Mouse (Mus musculus): ENCODE data around the gene Tagap. TPM values are rescaled to one million over a fixed set of nuclear protein-coding genes. Genes with fewer than 3 reads are reported as not detected.

The Tagap gene
- polyA plus RNA-seq, 1 experiment from 2014 or later: 0.19 TPM

DNA sequence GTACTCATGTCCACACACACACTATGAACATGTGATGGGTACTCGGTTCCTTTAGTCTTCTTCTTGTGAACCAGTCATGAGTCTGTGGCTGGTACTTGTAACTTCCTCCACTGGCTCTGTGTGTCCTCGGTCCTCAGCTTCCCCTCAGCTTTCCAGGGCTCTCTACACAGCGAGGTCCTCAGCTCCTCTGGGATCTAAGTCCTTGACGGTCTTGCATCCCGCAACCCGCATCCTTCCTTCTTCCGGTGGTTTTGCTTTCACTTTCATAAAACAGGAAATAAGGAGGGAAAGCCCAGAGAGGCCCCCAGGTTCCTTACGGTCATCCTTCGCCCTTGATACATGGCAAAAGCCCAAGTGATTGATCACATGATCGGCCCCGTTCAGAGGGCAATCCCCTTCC lies 28.7 kb upstream of the Tagap start:
- DNase-seq (ENCODE audit: low spot score): no peak
- Histone ChIP-seq H3K36me3 (no peaks in the 10 kb centered on the region), H3K9me3 (replicated peaks) (no peaks in the 10 kb centered on the region), H3K4me1 (no peaks in the 10 kb centered on the region), H3K27ac (no peak overlapping the region), H3K4me3 (no peak overlapping the region), H3K27me3 (ENCODE audit: low read depth, poor library complexity, severe bottlenecking) (no peaks in the 10 kb centered on the region)
- 85% methylated on average over 11 of the region's 11 CpGs for WGBS

DNA sequence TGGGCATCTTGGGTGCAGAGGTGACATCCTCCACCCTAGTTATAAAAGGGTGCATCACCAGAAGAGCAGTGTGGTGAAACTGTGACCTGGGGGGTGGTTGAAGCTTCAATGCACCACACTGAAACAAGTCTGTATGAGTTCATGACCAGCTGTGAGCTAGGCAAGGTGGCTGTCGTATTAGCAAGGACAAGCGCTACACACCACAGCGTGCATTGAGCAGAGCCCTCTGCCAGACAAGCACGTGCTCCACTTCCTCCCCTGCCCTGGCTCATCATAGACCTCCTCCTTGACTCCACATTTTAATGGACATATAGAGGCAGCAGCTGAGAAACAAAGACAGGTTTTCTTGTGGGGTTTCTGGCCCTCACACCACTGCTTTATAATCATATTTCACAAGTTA lies 28.0 kb upstream of the Tagap start:
- no peak for DNase-seq (ENCODE audit: low spot score)
- H3K4me1 ChIP-seq: no peaks in the 10 kb centered on the region
- no peaks in the 10 kb centered on the region for H3K36me3 ChIP-seq
- WGBS: 85% methylated on average over 4 of the region's 4 CpGs
- no peak overlapping the region for H3K4me3 ChIP-seq
- no peaks in the 10 kb centered on the region for H3K9me3 ChIP-seq (replicated peaks)
- H3K27ac ChIP-seq: no peak overlapping the region
- H3K27me3 ChIP-seq (ENCODE audit: low read depth, poor library complexity, severe bottlenecking): no peaks in the 10 kb centered on the region

DNA sequence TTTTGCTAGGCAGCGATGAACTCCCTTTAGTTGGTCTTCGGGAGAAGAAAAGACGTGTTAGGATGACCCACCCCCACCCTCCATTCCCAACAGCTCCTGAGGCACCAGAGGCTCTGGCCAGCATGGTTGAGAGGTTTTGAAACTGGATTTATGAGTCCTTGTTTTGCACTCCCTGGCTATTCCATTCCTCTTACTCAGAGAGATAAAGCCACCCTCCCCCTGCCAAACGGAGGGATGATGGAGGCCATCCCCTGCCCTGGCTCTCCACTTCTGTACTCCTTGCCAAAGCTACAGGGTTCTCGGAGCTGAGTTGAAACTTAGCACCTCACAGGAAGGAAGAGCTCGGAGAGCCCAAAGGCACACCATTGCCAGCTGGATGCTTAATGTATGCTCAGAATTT lies 26.6 kb upstream of the Tagap start:
- Histone ChIP-seq H3K9me3 (replicated peaks) (no peaks in the 10 kb centered on the region), H3K27ac (no peak overlapping the region), H3K27me3 (ENCODE audit: low read depth, poor library complexity, severe bottlenecking) (no peaks in the 10 kb centered on the region), H3K36me3 (no peaks in the 10 kb centered on the region), H3K4me1 (no peaks in the 10 kb centered on the region), H3K4me3 (no peak overlapping the region)
- no peak for DNase-seq (ENCODE audit: low spot score)
- WGBS: 71% methylated on average over 6 of the region's 6 CpGs

DNA sequence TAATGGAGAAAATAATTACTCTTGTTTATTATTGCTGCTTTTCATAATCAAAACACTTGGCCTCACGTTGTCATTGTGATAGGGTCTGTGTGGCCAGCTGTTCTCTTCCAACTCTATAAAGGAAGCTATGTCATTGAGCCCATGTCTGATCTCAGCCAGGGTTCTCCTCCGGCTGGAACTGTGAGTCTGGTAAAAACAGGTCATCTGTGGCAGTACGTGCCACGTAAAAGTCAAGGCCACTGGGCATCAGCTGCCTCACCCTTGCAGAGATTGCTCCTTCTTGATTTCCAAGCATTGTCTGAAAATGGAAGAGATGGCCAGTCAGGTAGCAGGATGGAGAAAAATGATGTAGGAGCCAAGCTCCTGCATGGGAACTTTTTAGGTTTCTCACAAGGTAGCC lies 25.8 kb upstream of the Tagap start:
- Histone ChIP-seq H3K9me3 (replicated peaks) (no peaks in the 10 kb centered on the region), H3K4me1 (no peaks in the 10 kb centered on the region), H3K27ac (no peak overlapping the region), H3K4me3 (no peak overlapping the region), H3K27me3 (ENCODE audit: low read depth, poor library complexity, severe bottlenecking) (no peaks in the 10 kb centered on the region), H3K36me3 (no peaks in the 10 kb centered on the region)
- DNase-seq (ENCODE audit: low spot score): no peak
- WGBS: 80% methylated on average over 4 of the region's 4 CpGs

DNA sequence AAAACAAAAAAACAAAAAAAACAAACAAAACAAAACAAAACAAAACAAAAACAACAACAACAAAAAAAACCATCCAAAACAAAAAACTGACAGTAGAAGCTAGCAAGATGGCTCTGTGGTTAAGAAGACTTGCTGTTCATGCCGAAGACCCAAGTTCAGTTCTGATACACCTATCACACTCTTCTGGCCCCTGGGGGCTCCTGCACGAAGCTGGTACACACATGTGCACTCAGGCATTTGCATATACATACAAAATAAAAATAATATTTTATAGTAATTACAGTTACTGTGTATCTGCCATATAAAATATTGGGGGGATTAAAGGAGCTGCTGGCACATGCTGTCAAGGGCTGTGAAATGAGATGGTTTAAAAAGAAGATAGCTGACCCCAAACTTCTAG lies 24.3 kb upstream of the Tagap start:
- Histone ChIP-seq H3K27ac (no peak overlapping the region), H3K4me1 (no peaks in the 10 kb centered on the region), H3K9me3 (replicated peaks) (no peaks in the 10 kb centered on the region), H3K27me3 (ENCODE audit: low read depth, poor library complexity, severe bottlenecking) (no peaks in the 10 kb centered on the region), H3K36me3 (no peaks in the 10 kb centered on the region), H3K4me3 (no peak overlapping the region)
- WGBS: 83% methylated on average over 2 of the region's 2 CpGs
- no peak for DNase-seq (ENCODE audit: low spot score)

DNA sequence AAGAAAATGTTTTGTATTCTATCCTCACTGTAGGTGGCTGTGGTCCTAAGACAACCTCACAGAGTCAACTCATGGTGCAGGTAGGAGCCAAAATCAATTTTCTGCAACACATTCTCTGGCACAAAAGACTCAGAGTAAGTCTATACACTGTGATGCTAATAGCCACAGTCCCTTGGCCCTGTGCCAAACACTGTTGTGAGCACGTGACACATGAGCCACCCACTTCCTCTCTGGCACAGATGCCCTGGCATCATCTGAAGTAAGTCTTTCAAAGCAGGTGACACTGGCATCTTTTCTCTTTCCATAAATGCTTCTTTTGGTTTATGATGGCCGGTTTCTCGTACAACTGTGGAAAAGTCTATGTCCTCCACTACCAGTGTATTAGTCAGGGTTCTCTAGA lies 23.4 kb upstream of the Tagap start:
- Histone ChIP-seq H3K4me3 (no peak overlapping the region), H3K27me3 (ENCODE audit: low read depth, poor library complexity, severe bottlenecking) (no peaks in the 10 kb centered on the region), H3K36me3 (no peaks in the 10 kb centered on the region), H3K4me1 (no peaks in the 10 kb centered on the region), H3K9me3 (replicated peaks) (no peaks in the 10 kb centered on the region), H3K27ac (no peak overlapping the region)
- WGBS: 87% methylated on average over 3 of the region's 3 CpGs
- no peak for DNase-seq (ENCODE audit: low spot score)

DNA sequence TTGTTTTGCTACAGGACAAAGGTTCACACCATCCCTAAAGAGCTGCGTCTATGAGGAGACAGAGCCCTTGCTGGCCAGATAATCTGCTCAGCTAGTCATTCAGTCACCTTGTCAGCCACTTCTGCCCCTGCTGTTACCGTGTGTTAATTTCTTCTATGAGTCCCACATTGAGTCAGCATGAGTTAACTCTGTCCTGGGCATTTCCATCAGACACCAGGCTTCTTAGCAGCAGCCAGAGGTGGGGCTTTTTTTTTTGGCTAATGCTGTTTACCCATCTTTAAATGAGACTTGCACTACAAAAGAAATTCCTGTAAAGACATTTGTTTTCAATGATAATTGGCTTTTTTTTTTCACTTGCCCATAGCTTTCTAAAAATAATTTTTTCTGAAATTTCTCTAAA lies 20.8 kb upstream of the Tagap start:
- no peaks in the 10 kb centered on the region for H3K36me3 ChIP-seq
- no peak overlapping the region for H3K4me3 ChIP-seq
- no peaks in the 10 kb centered on the region for H3K4me1 ChIP-seq
- no peaks in the 10 kb centered on the region for H3K9me3 ChIP-seq (replicated peaks)
- DNase-seq (ENCODE audit: low spot score): no peak
- 41% methylated on average over 2 of the region's 2 CpGs for WGBS
- no peaks in the 10 kb centered on the region for H3K27me3 ChIP-seq (ENCODE audit: low read depth, poor library complexity, severe bottlenecking)
- no peak overlapping the region for H3K27ac ChIP-seq

DNA sequence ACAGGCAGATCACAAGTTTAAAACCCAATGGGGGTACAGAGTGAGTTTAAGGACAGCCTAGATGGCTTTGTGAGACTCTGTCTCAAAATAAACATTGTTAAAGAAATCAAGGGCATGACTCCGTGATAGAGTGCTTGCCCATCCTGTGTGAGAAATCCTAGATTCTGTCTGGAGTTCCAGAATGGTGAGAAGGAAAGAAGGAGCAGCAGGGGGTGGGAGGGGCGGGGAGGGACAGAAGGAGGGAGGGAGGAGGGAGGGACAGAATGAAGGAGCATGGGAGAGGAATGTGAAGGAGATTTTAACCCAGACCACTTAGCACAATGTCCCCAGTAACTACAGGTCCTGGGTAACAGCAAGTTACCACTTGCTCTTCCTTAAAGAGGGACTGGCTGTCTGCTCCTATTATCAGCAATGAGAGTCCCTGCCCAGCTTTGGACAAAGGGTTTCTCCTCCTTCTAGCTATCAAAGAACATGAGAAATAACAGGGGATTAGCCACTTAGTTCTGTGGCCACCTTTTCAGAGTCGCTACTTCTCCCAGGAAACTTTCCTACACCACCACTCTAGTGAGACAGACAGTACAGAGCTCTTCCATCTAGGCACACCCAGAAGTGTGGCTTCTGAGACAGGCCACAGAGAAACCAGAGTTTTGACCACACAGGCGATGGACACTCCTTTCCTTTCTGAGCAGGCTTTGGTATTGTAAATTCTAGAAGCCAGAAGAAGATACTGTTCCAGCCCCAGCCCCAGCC lies 19.7 kb upstream of the Tagap start:
- 51% methylated on average over 4 of the region's 4 CpGs for WGBS
- DNase-seq (ENCODE audit: low spot score): no peak
- Histone ChIP-seq H3K36me3 (no peaks in the 10 kb centered on the region), H3K27ac (no peak overlapping the region), H3K4me3 (no peak overlapping the region), H3K9me3 (replicated peaks) (peaks cover 2% of the 10 kb centered on the region; the same call in 1 of the 2 replicates), H3K4me1 (no peaks in the 10 kb centered on the region), H3K27me3 (ENCODE audit: low read depth, poor library complexity, severe bottlenecking) (no peaks in the 10 kb centered on the region)

DNA sequence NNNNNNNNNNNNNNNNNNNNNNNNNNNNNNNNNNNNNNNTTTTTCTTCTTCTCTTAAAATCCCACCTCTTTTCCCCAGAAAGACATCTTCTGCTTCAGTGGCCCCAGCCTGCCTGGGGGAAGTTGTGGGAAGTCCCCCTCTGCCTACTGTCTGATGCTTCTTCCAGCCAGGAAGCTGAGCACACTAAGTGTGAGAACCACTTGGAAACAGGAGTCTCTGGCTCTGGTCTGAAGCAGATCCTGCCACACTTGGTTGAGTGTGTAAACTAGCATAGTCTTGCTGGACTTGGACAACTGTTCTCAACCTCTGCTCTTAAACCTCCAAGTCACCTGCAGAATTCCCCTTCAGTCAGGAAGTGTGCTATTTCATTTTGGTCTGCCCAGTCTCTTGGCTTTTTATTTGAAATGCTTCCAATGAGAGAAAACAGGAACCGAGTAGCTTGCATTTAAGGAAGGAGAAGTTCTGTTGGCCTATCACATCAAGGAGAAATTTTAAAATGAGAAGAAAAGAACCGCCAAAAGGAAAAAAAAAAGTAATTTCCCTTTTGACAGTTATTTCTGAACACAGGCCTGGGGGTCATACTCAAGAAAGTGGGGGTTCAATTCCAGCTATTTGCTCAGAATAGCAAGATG lies 11.1 kb upstream of the Tagap start:
- peaks cover 5% of the 10 kb centered on the region; the same call in 1 of the 2 replicates for H3K9me3 ChIP-seq (replicated peaks)
- no peak overlapping the region for H3K27ac ChIP-seq
- no peak overlapping the region for H3K4me3 ChIP-seq
- no peaks in the 10 kb centered on the region for H3K27me3 ChIP-seq (ENCODE audit: low read depth, poor library complexity, severe bottlenecking)
- DNase-seq (ENCODE audit: low spot score): no peak
- H3K4me1 ChIP-seq: 0 out of 2 replicates have a peak, but pooled peaks cover 3% of the 10 kb centered on the region
- WGBS: 85% methylated on average over 2 of the region's 2 CpGs
- no peaks in the 10 kb centered on the region for H3K36me3 ChIP-seq

DNA sequence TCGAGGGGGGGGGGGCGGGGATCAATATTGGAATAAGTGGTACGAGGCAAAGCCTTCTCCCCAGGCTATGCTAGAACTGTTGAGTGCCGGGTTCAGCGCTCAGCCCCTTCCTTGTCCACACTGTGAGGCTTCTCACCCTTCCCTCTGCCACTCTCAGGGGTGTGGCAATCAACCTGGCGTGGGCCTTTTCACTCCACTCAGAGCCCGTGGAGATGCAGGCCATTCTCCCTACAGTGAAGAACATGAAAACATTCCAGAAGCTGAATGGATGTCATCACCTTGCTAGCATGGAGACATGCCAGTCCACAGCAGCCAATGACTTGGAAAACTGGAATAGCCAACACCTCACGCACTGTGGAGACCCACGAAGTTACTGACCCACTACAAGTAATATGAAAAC lies 10.0 kb upstream of the Tagap start:
- Histone ChIP-seq H3K36me3 (no peaks in the 10 kb centered on the region), H3K27me3 (ENCODE audit: low read depth, poor library complexity, severe bottlenecking) (no peaks in the 10 kb centered on the region), H3K27ac (no peak overlapping the region), H3K4me1 (0 out of 2 replicates have a peak, but pooled peaks cover 3% of the 10 kb centered on the region), H3K4me3 (no peak overlapping the region), H3K9me3 (replicated peaks) (peaks cover 5% of the 10 kb centered on the region; the same call in 1 of the 2 replicates)
- DNase-seq (ENCODE audit: low spot score): no peak
- WGBS: 81% methylated on average over 9 of the region's 9 CpGs

DNA sequence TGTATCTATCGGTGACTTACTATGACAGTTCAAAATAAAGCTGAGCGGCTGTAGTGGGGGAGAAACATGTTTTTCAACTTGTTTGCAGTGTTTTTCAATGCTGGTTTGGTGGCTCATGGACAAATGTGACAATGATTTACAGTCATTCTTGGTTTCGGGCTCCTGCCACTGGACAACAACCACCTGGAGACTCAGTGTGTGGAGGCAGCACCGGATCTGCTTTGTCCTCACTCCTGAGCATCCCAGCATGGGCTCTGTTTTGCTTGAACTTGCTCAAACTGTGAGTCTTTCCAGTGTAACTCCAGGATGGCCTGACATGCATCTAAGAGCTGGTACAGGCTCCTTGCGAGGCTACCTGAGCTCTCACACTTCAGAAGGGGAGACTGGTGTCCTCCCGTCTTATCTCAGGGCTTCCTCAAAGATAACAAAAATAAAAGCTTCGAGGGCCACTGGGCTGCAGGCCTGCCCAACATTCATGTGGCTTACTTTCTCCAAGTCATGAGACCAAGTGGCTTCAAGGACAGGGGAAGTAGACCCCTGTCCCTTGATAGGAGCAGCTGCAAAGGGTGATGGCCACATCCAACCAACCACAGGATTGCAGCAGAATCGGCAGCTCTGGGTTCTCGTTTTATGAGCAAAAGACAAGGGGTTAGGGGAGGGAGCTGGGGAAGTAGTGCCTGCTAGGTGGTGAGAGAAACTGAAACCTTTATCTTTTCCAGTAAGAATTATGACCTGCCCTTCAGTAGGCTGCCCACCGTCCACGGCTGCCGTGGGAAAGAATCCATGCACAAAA lies 8.8 kb upstream of the Tagap start:
- H3K36me3 ChIP-seq: no peaks in the 10 kb centered on the region
- 70% methylated on average over 12 of the region's 12 CpGs for WGBS
- H3K27me3 ChIP-seq (ENCODE audit: low read depth, poor library complexity, severe bottlenecking): no peaks in the 10 kb centered on the region
- H3K9me3 ChIP-seq (replicated peaks): no peaks in the 10 kb centered on the region
- no peak overlapping the region for H3K27ac ChIP-seq
- DNase-seq (ENCODE audit: low spot score): no peak
- H3K4me1 ChIP-seq: 0 out of 2 replicates have a peak, but pooled peaks cover 3% of the 10 kb centered on the region
- no peak overlapping the region for H3K4me3 ChIP-seq

DNA sequence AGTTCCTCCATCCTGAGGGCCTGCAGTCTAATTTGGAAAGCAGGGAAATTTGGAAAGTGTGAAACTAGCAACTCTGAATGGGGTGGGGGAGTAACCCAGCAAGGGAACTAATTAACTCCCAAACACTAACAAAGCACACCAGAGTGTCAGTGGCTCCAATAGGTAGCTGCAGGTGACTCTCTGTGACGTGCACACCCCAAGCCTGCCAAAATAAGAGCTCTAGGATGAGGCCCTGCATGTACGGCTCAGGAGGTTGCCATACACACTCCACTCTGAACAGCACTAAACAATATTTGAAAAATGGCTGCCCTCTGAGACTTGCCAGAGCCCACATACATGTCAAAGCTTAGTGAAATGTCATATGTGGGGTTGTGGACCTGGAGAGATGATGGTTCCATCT lies 7.4 kb upstream of the Tagap start:
- no peaks in the 10 kb centered on the region for H3K27me3 ChIP-seq (ENCODE audit: low read depth, poor library complexity, severe bottlenecking)
- H3K36me3 ChIP-seq: no peaks in the 10 kb centered on the region
- no peaks in the 10 kb centered on the region for H3K9me3 ChIP-seq (replicated peaks)
- no peak overlapping the region for H3K4me3 ChIP-seq
- H3K4me1 ChIP-seq: 0 out of 2 replicates have a peak, but pooled peaks cover 3% of the 10 kb centered on the region
- WGBS: 73% methylated on average over 2 of the region's 2 CpGs
- H3K27ac ChIP-seq: no peak overlapping the region
- DNase-seq (ENCODE audit: low spot score): no peak

DNA sequence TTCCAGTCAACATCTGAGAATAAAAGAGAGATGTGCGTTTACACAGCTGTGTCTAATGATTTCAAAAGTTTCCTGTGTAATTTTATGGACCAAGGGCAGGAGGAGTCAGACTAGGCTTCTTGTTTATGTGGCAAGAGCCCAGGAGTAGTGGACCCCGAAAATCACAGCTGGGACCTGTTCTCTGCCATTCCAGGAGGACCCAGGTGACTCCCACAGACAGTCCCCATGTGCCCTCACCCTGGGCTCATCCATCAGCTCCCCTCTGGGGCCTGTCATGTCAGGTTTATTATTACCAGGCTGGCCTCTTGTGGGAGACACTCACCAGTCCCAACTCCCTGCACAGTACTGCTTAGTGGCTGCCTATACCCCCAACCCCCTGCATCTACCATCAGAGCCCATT lies 6.6 kb upstream of the Tagap start:
- no peak for DNase-seq (ENCODE audit: low spot score)
- 82% methylated on average over 2 of the region's 2 CpGs for WGBS

More for the DNA sequence above, 6.6 kb upstream of the Tagap start:
- H3K27me3 ChIP-seq (ENCODE audit: low read depth, poor library complexity, severe bottlenecking): no peaks in the 10 kb centered on the region
- H3K36me3 ChIP-seq: no peaks in the 10 kb centered on the region
- H3K27ac ChIP-seq: no peak overlapping the region
- H3K4me3 ChIP-seq: no peak overlapping the region
- no peaks in the 10 kb centered on the region for H3K9me3 ChIP-seq (replicated peaks)
- 0 out of 2 replicates have a peak, but pooled peaks cover 3% of the 10 kb centered on the region for H3K4me1 ChIP-seq

Data from limb, embryonic 10.5 days (tissue).